ENCODE assay signal across 9 mouse cellular contexts in genomic region chr19:58295986-58296841, GRCm38 (mm10).
DNase-seq lines count a peak whose midpoint lies in the region; ATAC-seq lines count a peak whose summit lies in the region.
"Had no signal": no experiment of that assay in that cellular context is flagged by ENCODE, and none has a peak within 500 bp of the region (broad histone marks: within the 10 kb centered on the region; RNA-seq: fewer than 3 reads in every experiment).

No protein-coding gene starts in this region.

- no peak overlapping the region for H3K4me3 ChIP-seq in forebrain, embryonic 12.5 days (replicated peaks)
- no peak overlapping the region for H3K4me3 ChIP-seq in forebrain, embryonic 15.5 days
- H3K4me3 ChIP-seq: limb, embryonic 15.5 days had no signal

- H3K9me3 ChIP-seq in forebrain, embryonic 12.5 days = no peaks in the 10 kb centered on the region
- no peaks in the 10 kb centered on the region for H3K9me3 ChIP-seq in forebrain, embryonic 15.5 days
- H3K9me3 ChIP-seq: limb, embryonic 15.5 days had no signal

- no peak overlapping the region for H3K4me2 ChIP-seq in forebrain, embryonic 12.5 days
- no peak overlapping the region for H3K4me2 ChIP-seq in forebrain, embryonic 15.5 days (replicated peaks)
- H3K4me2 ChIP-seq: limb, embryonic 15.5 days had no signal

- peak; percentile 46 for DNase-seq in testis, postnatal 10 days (ENCODE audit: low spot score)
- DNase-seq in testis, postnatal 14 days (ENCODE audit: low spot score) = no peak
- DNase-seq in frontal cortex, postnatal 36 days (ENCODE audit: low spot score in 2 of 2) = peak; percentile 37 to 43
- DNase-seq in layer of hippocampus, postnatal 10 days (ENCODE audit: low spot score in 2 of 2) = peak; percentile 27 to 32
- DNase-seq in right cerebral cortex, postnatal 36 days (ENCODE audit: low spot score in 2 of 2) = peak; percentile 11 to 20
- DNase-seq in spleen, postnatal 14 days (ENCODE audit: low spot score in 2 of 2) = no peak

- no peaks in the 10 kb centered on the region for H3K36me3 ChIP-seq in forebrain, embryonic 12.5 days (replicated peaks)
- no peaks in the 10 kb centered on the region for H3K36me3 ChIP-seq in forebrain, embryonic 15.5 days
- H3K36me3 ChIP-seq: limb, embryonic 15.5 days had no signal

- no peaks in the 10 kb centered on the region for H3K4me1 ChIP-seq in forebrain, embryonic 12.5 days
- H3K4me1 ChIP-seq in forebrain, embryonic 15.5 days = no peaks in the 10 kb centered on the region

- no peak overlapping the region for H3K9ac ChIP-seq in forebrain, embryonic 12.5 days
- H3K9ac ChIP-seq in forebrain, embryonic 15.5 days (replicated peaks) = no peak overlapping the region
- H3K9ac ChIP-seq: limb, embryonic 15.5 days had no signal

- no peak for ATAC-seq in forebrain, embryonic 12.5 days (ENCODE audit: low FRiP score)
- ATAC-seq in forebrain, embryonic 15.5 days (replicated peaks) = no peak

- H3K27me3 ChIP-seq in forebrain, embryonic 12.5 days = 0 out of 2 replicates have a peak, but pooled peaks cover 20% of the 10 kb centered on the region
- H3K27me3 ChIP-seq in forebrain, embryonic 15.5 days = no peaks in the 10 kb centered on the region
- H3K27me3 ChIP-seq: limb, embryonic 15.5 days had no signal

- 88% methylated on average over 14 of the region's 14 CpGs for WGBS in forebrain, embryonic 12.5 days
- 85% methylated on average over 14 of the region's 14 CpGs for WGBS in forebrain, embryonic 15.5 days

- no peak overlapping the region for H3K27ac ChIP-seq in forebrain, embryonic 12.5 days
- no peak overlapping the region for H3K27ac ChIP-seq in forebrain, embryonic 15.5 days (replicated peaks)
- H3K27ac ChIP-seq: limb, embryonic 15.5 days had no signal

Comparison
In these comparisons a context has a peak if more than half of its experiments do, and no peak if none do; other contexts are left out.
1. DNase-seq: peak in testis, postnatal 10 days (single experiment), frontal cortex, postnatal 36 days (2 of 2), layer of hippocampus, postnatal 10 days (2 of 2) and right cerebral cortex, postnatal 36 days (2 of 2); none in testis, postnatal 14 days (single experiment) and spleen, postnatal 14 days (0 of 2).